Mouse (Mus musculus) embryonic facial prominence, embryonic 11.5 days (tissue): ENCODE results near the gene Arhgap44. TPM values are rescaled to one million over a fixed set of nuclear protein-coding genes. Genes with fewer than 3 reads are reported as not detected.

Experiments
- ATAC-seq: fragments of 200-750 bp; cut with Nextera tagmentation; replicated peaks from 2 replicates; pipeline ENCODE4 v1.8.0; 2017; ENCODE audit warnings: low read depth; ENCODE audit not compliant: insufficient number of reproducible peaks, low FRiP score, low TSS enrichment
- DNase-seq: peaks from one replicate; pipeline ENCODE4 v3.0.0-alpha.2; 2015; ENCODE audit warnings: low spot score
- H3K27ac ChIP-seq: fragments of 300-500 bp; sonication (generic); replicated peaks from 2 replicates; pipeline ENCODE4 v1.5.1; 2014; ENCODE audit warnings: mild to moderate bottlenecking, low read depth, low read length, control low read depth
- H3K27me3 ChIP-seq: fragments of 300-500 bp; sonication (generic); 2 replicates; pipeline ENCODE4 v1.6.1; 2014; ENCODE audit warnings: mild to moderate bottlenecking, low read length, moderate library complexity, mixed read lengths; ENCODE audit not compliant: control insufficient read depth, insufficient read depth
- H3K36me3 ChIP-seq: fragments of 300-500 bp; sonication (generic); replicated peaks from 2 replicates; pipeline ENCODE4 v1.6.1; 2014; ENCODE audit warnings: low read depth, mild to moderate bottlenecking, low read length, moderate library complexity, mixed read lengths; ENCODE audit not compliant: control insufficient read depth, insufficient read depth
- H3K4me1 ChIP-seq: fragments of 300-500 bp; sonication (generic); 2 replicates; pipeline ENCODE4 v1.6.1; 2014; ENCODE audit warnings: low read length, mixed read lengths; ENCODE audit not compliant: control insufficient read depth, insufficient read depth
- H3K4me2 ChIP-seq: fragments of 300-500 bp; sonication (generic); 2 replicates; pipeline ENCODE4 v1.6.1; 2014; ENCODE audit warnings: low read depth, mild to moderate bottlenecking, control low read depth, low read length, moderate library complexity
- H3K4me3 ChIP-seq: fragments of 300-500 bp; sonication (generic); 2 replicates; pipeline ENCODE4 v1.5.1; 2014; ENCODE audit warnings: low read depth, low read length, control low read depth
- H3K9ac ChIP-seq: fragments of 300-500 bp; sonication (generic); replicated peaks from 2 replicates; pipeline ENCODE4 v1.6.1; 2014; ENCODE audit warnings: mild to moderate bottlenecking, control low read depth, low read length
- H3K9me3 ChIP-seq: fragments of 300-500 bp; sonication (generic); replicated peaks from 2 replicates; pipeline ENCODE4 v1.6.1; 2016; ENCODE audit warnings: mild to moderate bottlenecking, low read length, inconsistent platforms, mixed read lengths; ENCODE audit not compliant: control insufficient read depth
- WGBS: fragments of 180-500 bp; shearing (Covaris S2); extraction: QIAGEN DNeasy Blood & Tissue Kit; methylation state at CpG from one replicate; pipeline ENCODE4 v1.1.7; 2014; 5-methylcytosine and 5-hydroxymethylcytosine counted together
- polyA plus RNA-seq: library from polyadenylated mRNA; unstranded; fragments of >200 nt; fragmentation: Nextera tagmentation; extraction: Ambion mirVana; gene quantifications from 2 replicates; pipeline ENCODE4 v1.2.1, GENCODE M21; 2014

Gene Arhgap44
- polyA plus RNA-seq, 1 experiment from 2014 or later: 3.3 TPM

- DNase-seq: no peak
- 94% methylated on average over 5 of the region's 5 CpGs for WGBS
- H3K27me3 ChIP-seq: no peaks in the 10 kb centered on the region
- no peaks in the 10 kb centered on the region for H3K4me1 ChIP-seq
- no peak for ATAC-seq
- no peaks in the 10 kb centered on the region for H3K9me3 ChIP-seq
- H3K27ac ChIP-seq: no peak overlapping the region
- no peaks in the 10 kb centered on the region for H3K36me3 ChIP-seq
- H3K4me3 ChIP-seq: no peak overlapping the region
- no peak overlapping the region for H3K9ac ChIP-seq
- no peak overlapping the region for H3K4me2 ChIP-seq
These were observed 65.9 kb downstream of the Arhgap44 start for GRCm38 (mm10) chr11:65096866-65097265.

GRCm38 (mm10) chr11:65092851-65093250 is 69.9 kb downstream of the Arhgap44 start:
- Histone ChIP-seq H3K9ac (no peak overlapping the region), H3K4me3 (no peak overlapping the region), H3K4me1 (no peaks in the 10 kb centered on the region), H3K36me3 (no peaks in the 10 kb centered on the region), H3K9me3 (no peaks in the 10 kb centered on the region), H3K27me3 (no peaks in the 10 kb centered on the region), H3K27ac (no peak overlapping the region; the same call in 1 of the 2 replicates), H3K4me2 (no peak overlapping the region)
- no peak for ATAC-seq
- no peak for DNase-seq
- 85% methylated on average over 8 of the region's 8 CpGs for WGBS

GRCm38 (mm10) chr11:65090386-65090785 is 72.4 kb downstream of the Arhgap44 start:
- no peak overlapping the region for H3K4me2 ChIP-seq
- H3K4me1 ChIP-seq: no peaks in the 10 kb centered on the region
- H3K4me3 ChIP-seq: no peak overlapping the region
- H3K9me3 ChIP-seq: no peaks in the 10 kb centered on the region
- H3K27me3 ChIP-seq: no peaks in the 10 kb centered on the region
- no peak overlapping the region for H3K9ac ChIP-seq
- no peak overlapping the region for H3K27ac ChIP-seq
- no peaks in the 10 kb centered on the region for H3K36me3 ChIP-seq
- ATAC-seq (no peak), DNase-seq (no peak)
- WGBS: 91% methylated on average over 6 of the region's 6 CpGs

GRCm38 (mm10) chr11:65089982-65090381 is 72.8 kb downstream of the Arhgap44 start:
- Histone ChIP-seq H3K4me1 (no peaks in the 10 kb centered on the region), H3K4me2 (no peak overlapping the region), H3K9me3 (no peaks in the 10 kb centered on the region), H3K9ac (no peak overlapping the region), H3K27me3 (no peaks in the 10 kb centered on the region), H3K4me3 (no peak overlapping the region), H3K27ac (no peak overlapping the region), H3K36me3 (no peaks in the 10 kb centered on the region)
- 88% methylated on average over 3 of the region's 3 CpGs for WGBS
- ATAC-seq (no peak), DNase-seq (no peak)

- H3K4me3 ChIP-seq: no peak overlapping the region
- no peaks in the 10 kb centered on the region for H3K4me1 ChIP-seq
- 83% methylated on average over 6 of the region's 6 CpGs for WGBS
- no peak overlapping the region for H3K27ac ChIP-seq
- H3K36me3 ChIP-seq: no peaks in the 10 kb centered on the region
- H3K9ac ChIP-seq: no peak overlapping the region
- H3K9me3 ChIP-seq: no peaks in the 10 kb centered on the region
- no peak overlapping the region for H3K4me2 ChIP-seq
- no peaks in the 10 kb centered on the region for H3K27me3 ChIP-seq
- ATAC-seq (no peak), DNase-seq (no peak)
These were observed 73.5 kb downstream of the Arhgap44 start for GRCm38 (mm10) chr11:65089282-65089681.

GRCm38 (mm10) chr11:65088451-65089222 is 74.1 kb downstream of the Arhgap44 start:
- ATAC-seq: no peak
- Histone ChIP-seq H3K4me1 (no peaks in the 10 kb centered on the region), H3K9ac (no peak overlapping the region), H3K4me2 (no peak overlapping the region), H3K27ac (no peak overlapping the region), H3K27me3 (no peaks in the 10 kb centered on the region), H3K4me3 (no peak overlapping the region), H3K36me3 (no peaks in the 10 kb centered on the region), H3K9me3 (no peaks in the 10 kb centered on the region)
- WGBS: 55% methylated on average over 5 of the region's 5 CpGs
- peak; percentile 48 for DNase-seq

GRCm38 (mm10) chr11:65080761-65081160 is 82.0 kb downstream of the Arhgap44 start:
- Histone ChIP-seq H3K27me3 (no peaks in the 10 kb centered on the region), H3K4me1 (no peaks in the 10 kb centered on the region), H3K9ac (no peak overlapping the region), H3K27ac (no peak overlapping the region), H3K36me3 (no peaks in the 10 kb centered on the region), H3K4me3 (no peak overlapping the region), H3K4me2 (no peak overlapping the region), H3K9me3 (no peaks in the 10 kb centered on the region)
- ATAC-seq (no peak), DNase-seq (no peak)
- WGBS: 93% methylated on average over 8 of the region's 8 CpGs

- Histone ChIP-seq H3K4me2 (no peak overlapping the region), H3K4me3 (no peak overlapping the region), H3K27me3 (no peaks in the 10 kb centered on the region), H3K9me3 (no peaks in the 10 kb centered on the region), H3K27ac (no peak overlapping the region), H3K4me1 (no peaks in the 10 kb centered on the region), H3K9ac (no peak overlapping the region), H3K36me3 (no peaks in the 10 kb centered on the region)
- ATAC-seq (no peak), DNase-seq (no peak)
- WGBS: 83% methylated on average over 3 of the region's 3 CpGs
These were observed 82.5 kb downstream of the Arhgap44 start for GRCm38 (mm10) chr11:65080274-65080673.
